Mouse (Mus musculus): ENCODE data around the gene Rilpl1. TPM values are rescaled to one million over a fixed set of nuclear protein-coding genes. Genes with fewer than 3 reads are reported as not detected.
"Not testable (repeated sequence)": the region's sequence is repeated elsewhere in the genome, so short reads cannot be mapped to it uniquely, and the experiment has no call there.

Rilpl1 gene
- polyA plus RNA-seq, 1 experiment from 2014 or later: 9.0 TPM

DNA sequence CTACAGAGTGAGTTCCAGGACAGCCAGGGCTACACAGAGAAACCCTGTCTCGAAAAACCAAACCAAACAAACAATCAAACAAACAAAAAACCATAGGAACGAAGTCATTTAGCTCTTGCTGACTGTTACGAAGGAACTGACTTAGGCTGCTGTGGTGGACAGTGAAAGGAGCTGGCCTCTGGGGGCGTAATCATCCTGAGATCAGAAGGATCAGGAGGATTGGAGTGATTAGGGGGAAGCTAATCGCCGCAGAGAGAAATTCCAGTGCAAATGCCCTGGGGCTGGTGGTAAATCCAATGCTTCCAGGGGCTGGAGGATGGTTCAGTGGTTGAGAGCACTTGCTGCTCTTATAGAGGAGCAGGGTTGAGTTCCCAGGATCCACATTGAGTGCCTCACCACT is 22.4 kb upstream of the Rilpl1 start:
- Histone ChIP-seq H3K4me2 (replicated peaks; ENCODE audit: low read depth) (peak overlapping the region; percentile 88), H3K4me3 (ENCODE audit: low read depth, low read length) (peak overlapping the region; percentile 93; the same call in 1 of the 2 replicates), H3K27me3 (ENCODE audit: control insufficient read depth, insufficient read depth, low read length) (no peaks in the 10 kb centered on the region), H3K36me3 (ENCODE audit: control insufficient read depth, insufficient read depth, low read length) (0 out of 2 replicates have a peak, but pooled peaks cover 3% of the 10 kb centered on the region), H3K9me3 (ENCODE audit: control insufficient read depth, low read length) (no peaks in the 10 kb centered on the region), H3K4me1 (replicated peaks; ENCODE audit: control insufficient read depth, insufficient read depth) (no peaks in the 10 kb centered on the region), H3K27ac (replicated peaks) (no peak overlapping the region), H3K9ac (ENCODE audit: low read length) (no peak overlapping the region)
- DNase-seq (ENCODE audit: low spot score) (no peak), ATAC-seq (ENCODE audit: low FRiP score, low TSS enrichment) (no peak)
- TF ChIP-seq CTCF (IDR thresholded peaks at IDR 0.05; ENCODE audit: low read depth): no peak
- TF ChIP-seq EP300 (optimal IDR thresholded peaks at IDR 0.05): no peak
- WGBS: 73% methylated on average over 6 of the region's 6 CpGs

GRCm38 (mm10) chr5:124552558-124553307 is 21.5 kb upstream of the Rilpl1 start, which contains the start of gene Ddx55:
Ddx55 (plus strand) TSS chr5:124552864.
- ATAC-seq (ENCODE audit: low FRiP score, low TSS enrichment): peak; percentile 87
- H3K4me2 ChIP-seq (replicated peaks; ENCODE audit: low read depth): peak within 1 kb of the TSS; percentile 88
- TF ChIP-seq EP300 (optimal IDR thresholded peaks at IDR 0.05): no peak
- TF ChIP-seq CTCF (IDR thresholded peaks at IDR 0.05; ENCODE audit: low read depth): peak; percentile 57
- peak within 1 kb of the TSS; percentile 89 for H3K27ac ChIP-seq (replicated peaks)
- no peaks in the 10 kb centered on the region for H3K4me1 ChIP-seq (replicated peaks; ENCODE audit: control insufficient read depth, insufficient read depth)
- no peaks in the 10 kb centered on the region for H3K27me3 ChIP-seq (ENCODE audit: control insufficient read depth, insufficient read depth, low read length)
- 0 out of 2 replicates have a peak, but pooled peaks cover 7% of the 10 kb centered on the region for H3K36me3 ChIP-seq (ENCODE audit: control insufficient read depth, insufficient read depth, low read length)
- peak within 1 kb of the TSS; percentile 71 for H3K9ac ChIP-seq (ENCODE audit: low read length)
- H3K9me3 ChIP-seq (ENCODE audit: control insufficient read depth, low read length): no peaks in the 10 kb centered on the region
- H3K4me3 ChIP-seq (ENCODE audit: low read depth, low read length): peak within 1 kb of the TSS; percentile 93
- DNase-seq (ENCODE audit: low spot score): peak; percentile 92
- under 1% methylated on average over 55 of the region's 66 CpGs for WGBS

DNA sequence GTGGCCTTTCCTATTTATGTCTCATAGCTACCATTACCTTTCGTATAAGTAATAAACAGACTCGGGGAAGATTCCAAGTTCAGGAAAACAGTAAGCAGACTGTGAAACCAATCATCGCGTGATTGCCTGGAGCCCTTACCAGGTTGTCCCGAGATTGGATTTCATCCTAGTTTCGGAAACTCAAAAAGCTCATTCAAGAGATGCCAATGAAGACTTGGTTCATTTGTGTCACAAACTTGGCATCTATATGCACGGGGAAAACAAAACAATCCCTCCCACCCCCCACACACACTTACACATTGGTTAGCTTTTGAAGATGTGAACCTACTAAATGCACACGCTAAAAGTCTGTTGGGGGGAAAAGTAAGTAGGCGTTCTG is 20.9 kb upstream of the Rilpl1 start:
- TF ChIP-seq CTCF (IDR thresholded peaks at IDR 0.05; ENCODE audit: low read depth) (no peak), EP300 (optimal IDR thresholded peaks at IDR 0.05) (no peak)
- H3K4me1 ChIP-seq (replicated peaks; ENCODE audit: control insufficient read depth, insufficient read depth): no peaks in the 10 kb centered on the region
- H3K9ac ChIP-seq (ENCODE audit: low read length): peak overlapping the region; percentile 71
- DNase-seq (ENCODE audit: low spot score) (no peak), ATAC-seq (ENCODE audit: low FRiP score, low TSS enrichment) (no peak)
- H3K27me3 ChIP-seq (ENCODE audit: control insufficient read depth, insufficient read depth, low read length): no peaks in the 10 kb centered on the region
- peak overlapping the region; percentile 88 for H3K4me2 ChIP-seq (replicated peaks; ENCODE audit: low read depth)
- H3K36me3 ChIP-seq (ENCODE audit: control insufficient read depth, insufficient read depth, low read length): 0 out of 2 replicates have a peak, but pooled peaks cover 7% of the 10 kb centered on the region
- H3K27ac ChIP-seq (replicated peaks): peak overlapping the region; percentile 89
- no peaks in the 10 kb centered on the region for H3K9me3 ChIP-seq (ENCODE audit: control insufficient read depth, low read length)
- H3K4me3 ChIP-seq (ENCODE audit: low read depth, low read length): peak overlapping the region; percentile 93
- WGBS: 6% methylated on average over 9 of the region's 9 CpGs

DNA sequence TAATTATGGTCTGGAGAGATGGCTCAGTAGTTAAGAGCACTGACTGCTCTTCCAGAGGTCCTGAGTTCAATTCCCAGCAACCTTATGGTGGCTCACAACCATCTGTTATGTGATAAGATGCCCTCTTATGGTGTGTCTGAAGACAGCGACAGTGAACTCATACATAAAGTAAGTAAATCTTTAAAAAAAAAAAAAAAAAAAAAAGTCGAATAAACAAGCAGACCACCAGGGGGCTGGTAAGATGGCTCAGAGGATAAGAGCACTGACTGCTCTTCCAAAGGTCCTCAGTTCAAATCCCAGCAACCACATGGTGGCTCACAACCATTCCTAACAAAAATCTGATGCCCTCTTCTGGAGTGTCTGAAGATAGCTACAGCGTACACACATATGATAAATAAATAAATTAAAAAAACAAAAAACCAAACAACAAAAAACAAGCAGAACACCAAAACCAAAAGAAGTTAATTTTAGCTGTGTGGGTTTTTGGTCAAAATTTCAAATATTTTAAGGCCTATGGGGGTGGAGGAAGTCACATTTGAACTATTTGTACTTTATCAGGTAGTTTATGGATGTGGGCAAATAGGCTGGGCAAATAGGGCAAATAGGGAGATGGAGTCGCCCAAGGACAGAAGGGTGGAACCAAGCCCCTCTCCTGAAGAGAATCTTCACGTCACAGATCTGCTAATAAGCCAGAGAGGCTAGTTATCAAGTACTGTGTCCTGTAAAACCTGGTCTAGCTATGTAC is 20.3 kb upstream of the Rilpl1 start:
- not testable (repeated sequence) for DNase-seq (ENCODE audit: low spot score); H3K9me3 ChIP-seq (ENCODE audit: control insufficient read depth, low read length); H3K4me1 ChIP-seq (replicated peaks; ENCODE audit: control insufficient read depth, insufficient read depth); H3K27me3 ChIP-seq (ENCODE audit: control insufficient read depth, insufficient read depth, low read length); ATAC-seq (ENCODE audit: low FRiP score, low TSS enrichment)
- Histone ChIP-seq H3K9ac (ENCODE audit: low read length) (peak overlapping the region; percentile 71; the same call in 1 of the 2 replicates), H3K27ac (replicated peaks) (peak overlapping the region; percentile 89; the same call in 1 of the 2 replicates), H3K4me3 (ENCODE audit: low read depth, low read length) (peak overlapping the region; percentile 93), H3K4me2 (replicated peaks; ENCODE audit: low read depth) (peak overlapping the region; percentile 88), H3K36me3 (ENCODE audit: control insufficient read depth, insufficient read depth, low read length) (peaks cover 10% of the 10 kb centered on the region; the same call in 1 of the 2 replicates)
- WGBS: 33% methylated on average over 5 of the region's 5 CpGs

DNA sequence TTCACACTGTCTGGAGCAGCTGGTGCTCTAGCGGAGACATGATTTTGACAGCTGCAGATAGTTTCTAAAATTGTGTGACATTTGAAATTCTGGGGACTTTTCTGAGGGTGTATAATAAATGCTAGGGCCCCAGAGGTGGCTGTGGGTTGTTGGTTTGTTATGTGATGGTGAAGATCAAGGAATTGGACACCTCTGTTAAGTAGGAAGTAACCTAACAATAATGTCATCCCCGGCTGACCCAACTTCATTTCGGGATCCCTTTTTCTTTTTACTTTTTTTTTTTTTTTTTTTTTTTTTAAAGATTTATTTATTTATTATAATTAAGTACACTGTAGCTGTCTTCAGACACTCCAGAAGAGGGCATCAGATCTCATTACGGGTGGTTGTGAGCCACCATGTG is 19.5 kb upstream of the Rilpl1 start:
- H3K4me1 ChIP-seq (replicated peaks; ENCODE audit: control insufficient read depth, insufficient read depth); H3K9me3 ChIP-seq (ENCODE audit: control insufficient read depth, low read length); DNase-seq (ENCODE audit: low spot score); H3K9ac ChIP-seq (ENCODE audit: low read length); ATAC-seq (ENCODE audit: low FRiP score, low TSS enrichment); H3K27ac ChIP-seq (replicated peaks); H3K4me3 ChIP-seq (ENCODE audit: low read depth, low read length); H3K4me2 ChIP-seq (replicated peaks; ENCODE audit: low read depth); H3K27me3 ChIP-seq (ENCODE audit: control insufficient read depth, insufficient read depth, low read length): not testable (repeated sequence)
- H3K36me3 ChIP-seq (ENCODE audit: control insufficient read depth, insufficient read depth, low read length): peaks cover 18% of the 10 kb centered on the region
- WGBS: 79% methylated on average over 3 of the region's 4 CpGs

GRCm38 (mm10) chr5:124541602-124541973 is 10.4 kb upstream of the Rilpl1 start:
- Histone ChIP-seq H3K4me3 (ENCODE audit: low read depth, low read length) (peak overlapping the region; percentile 72), H3K27ac (replicated peaks) (peak overlapping the region; percentile 96), H3K9me3 (ENCODE audit: control insufficient read depth, low read length) (no peaks in the 10 kb centered on the region), H3K36me3 (ENCODE audit: control insufficient read depth, insufficient read depth, low read length) (peaks cover 21% of the 10 kb centered on the region), H3K4me1 (replicated peaks; ENCODE audit: control insufficient read depth, insufficient read depth) (no peaks in the 10 kb centered on the region), H3K9ac (ENCODE audit: low read length) (peak overlapping the region; percentile 89), H3K27me3 (ENCODE audit: control insufficient read depth, insufficient read depth, low read length) (no peaks in the 10 kb centered on the region), H3K4me2 (replicated peaks; ENCODE audit: low read depth) (peak overlapping the region; percentile 62)
- WGBS: 6% methylated on average over 8 of the region's 8 CpGs
- no peak for ATAC-seq (ENCODE audit: low FRiP score, low TSS enrichment)
- TF ChIP-seq CTCF (IDR thresholded peaks at IDR 0.05; ENCODE audit: low read depth): no peak
- TF ChIP-seq EP300 (optimal IDR thresholded peaks at IDR 0.05): no peak
- DNase-seq (ENCODE audit: low spot score): no peak

Data from stomach, postnatal 0 days (tissue).